ENCODE assay signal across 8 mouse cellular contexts in the genomic region with DNA sequence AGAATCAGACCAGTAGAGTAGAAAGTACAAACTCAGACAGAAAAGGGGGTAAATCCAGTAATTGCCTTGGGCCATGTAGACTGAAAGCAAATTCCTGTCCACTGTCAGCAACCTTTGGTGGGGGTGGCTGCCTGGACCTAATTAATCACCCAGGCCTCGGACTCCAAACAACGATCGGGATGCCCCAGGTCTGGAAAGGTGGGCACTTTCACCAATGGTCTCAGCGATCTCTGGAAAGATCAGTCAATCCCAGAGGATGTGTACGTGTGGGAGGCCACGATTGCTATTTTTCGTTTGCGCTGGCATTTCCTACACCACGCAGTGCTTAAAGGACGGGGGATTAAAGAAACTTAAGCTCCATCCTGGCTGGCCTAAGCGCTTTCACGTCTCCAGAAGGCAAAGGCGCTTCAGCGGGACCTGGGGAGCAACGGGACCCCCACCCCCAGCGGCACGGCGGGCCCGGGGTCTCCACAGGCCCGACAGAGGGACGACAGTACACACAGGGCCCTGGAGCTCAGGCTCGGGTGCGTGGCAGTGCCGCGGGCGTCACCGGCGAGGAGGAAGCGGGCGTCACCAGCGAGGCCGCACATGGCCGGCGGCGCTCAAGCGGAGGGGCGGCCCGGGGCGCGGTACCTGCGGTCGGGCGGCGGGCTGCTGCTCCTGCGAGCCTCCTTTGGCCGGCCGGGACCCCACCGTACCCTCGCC. TPM values are rescaled to one million over a fixed set of nuclear protein-coding genes. Genes with fewer than 3 reads are reported as not detected.
DNase-seq lines count a peak whose midpoint lies in the region; ATAC-seq lines count a peak whose summit lies in the region.

No protein-coding gene starts in this region.

- peak overlapping the region; percentile 79 for H3K4me2 ChIP-seq in forebrain, embryonic 15.5 days (replicated peaks)
- peak overlapping the region; percentile 86 for H3K4me2 ChIP-seq in midbrain, embryonic 16.5 days (ENCODE audit: low read length)

- H3K4me3 ChIP-seq in forebrain, embryonic 15.5 days: peak overlapping the region; percentile 75
- H3K4me3 ChIP-seq in midbrain, embryonic 16.5 days (ENCODE audit: low read depth, low read length): peak overlapping the region; percentile 96

- H3K27me3 ChIP-seq in forebrain, embryonic 15.5 days: no peaks in the 10 kb centered on the region
- no peaks in the 10 kb centered on the region for H3K27me3 ChIP-seq in midbrain, embryonic 16.5 days (ENCODE audit: control insufficient read depth, insufficient read depth, low read depth, low read length)

- DNase-seq in retina, adult 2 months (ENCODE audit: low read depth, low spot score): peak; percentile 61
- DNase-seq in retina, postnatal 1 day: no peak
- DNase-seq in c-Kit-positive CD71-positive TER-119-negative erythroid progenitor cells, embryonic 14.5 days (ENCODE audit: low read depth): peak; percentile 14
- DNase-seq in large intestine, adult 2 months (ENCODE audit: low read depth, low spot score): peak; percentile 8
- no peak for DNase-seq in gastrocnemius, adult 8-10 months (ENCODE audit: low spot score in 2 of 2)
- DNase-seq in layer of hippocampus, adult 9-11 months: no peak

- peaks cover 23% of the 10 kb centered on the region for H3K36me3 ChIP-seq in forebrain, embryonic 15.5 days
- H3K36me3 ChIP-seq in midbrain, embryonic 16.5 days (ENCODE audit: control insufficient read depth, insufficient read depth, low read length): peaks cover 12% of the 10 kb centered on the region

- peak; percentile 93 for ATAC-seq in forebrain, embryonic 15.5 days (replicated peaks)
- peak; percentile 92 for ATAC-seq in midbrain, embryonic 16.5 days

- peaks cover 14% of the 10 kb centered on the region for H3K4me1 ChIP-seq in forebrain, embryonic 15.5 days
- peaks cover 13% of the 10 kb centered on the region for H3K4me1 ChIP-seq in midbrain, embryonic 16.5 days (ENCODE audit: control insufficient read depth, insufficient read depth, low read length)

- peak overlapping the region; percentile 77 for H3K27ac ChIP-seq in forebrain, embryonic 15.5 days (replicated peaks)
- peak overlapping the region; percentile 90 for H3K27ac ChIP-seq in midbrain, embryonic 16.5 days (ENCODE audit: low read length)

- WGBS in forebrain, embryonic 15.5 days: under 1% methylated on average over 49 of the region's 49 CpGs
- under 1% methylated on average over 48 of the region's 49 CpGs for WGBS in large intestine, adult 2 months
- under 1% methylated on average over 39 of the region's 49 CpGs for WGBS in midbrain, embryonic 16.5 days

- H3K9me3 ChIP-seq in forebrain, embryonic 15.5 days: no peaks in the 10 kb centered on the region
- H3K9me3 ChIP-seq in midbrain, embryonic 16.5 days (replicated peaks; ENCODE audit: control insufficient read depth, low read length, poor library complexity, severe bottlenecking): no peaks in the 10 kb centered on the region

- peak overlapping the region; percentile 94 for H3K9ac ChIP-seq in forebrain, embryonic 15.5 days (replicated peaks)
- peak overlapping the region; percentile 98 for H3K9ac ChIP-seq in midbrain, embryonic 16.5 days (ENCODE audit: low read depth, low read length)

RNA-seq across cellular contexts. Expression of a gene that starts 0.5 kb away (rescaled TPM):
- polyA plus RNA-seq in forebrain, embryonic 15.5 days (2015; fragmentation: Nextera tagmentation; extraction: Ambion mirVana): 16.2 and 18.9 TPM in 2 replicates
- 3.6 and 5.4 TPM in 2 replicates for polyA plus RNA-seq in large intestine, adult 2 months (2012; rRNA removed)
- 11.3 and 13.5 TPM in 2 replicates for polyA plus RNA-seq in midbrain, embryonic 16.5 days (2015; fragmentation: Nextera tagmentation; extraction: Ambion mirVana)
- total RNA-seq in gastrocnemius, adult 8-10 months (2022): 10 to 100 TPM; 15.8 to 22.5 (median 17.7) TPM

RNA-seq across cellular contexts. Expression of a gene that starts 48.1 kb away (rescaled TPM):
- polyA plus RNA-seq in forebrain, embryonic 15.5 days (2015; fragmentation: Nextera tagmentation; extraction: Ambion mirVana): 50.3 and 54.6 TPM in 2 replicates
- 2.4 and 3.4 TPM in 2 replicates for polyA plus RNA-seq in large intestine, adult 2 months (2012; rRNA removed)
- 42.4 and 44.6 TPM in 2 replicates for polyA plus RNA-seq in midbrain, embryonic 16.5 days (2015; fragmentation: Nextera tagmentation; extraction: Ambion mirVana)
- 1 to 10 TPM; 2.1 to 4.1 (median 3.6) TPM for total RNA-seq in gastrocnemius, adult 8-10 months (2022)

Comparison
In these comparisons a context has a peak if more than half of its experiments do, and no peak if none do; other contexts are left out.
1. DNase-seq: peak in retina, adult 2 months (single experiment), c-Kit-positive CD71-positive TER-119-negative erythroid progenitor cells, embryonic 14.5 days (single experiment) and large intestine, adult 2 months (single experiment); none in retina, postnatal 1 day (single experiment), gastrocnemius, adult 8-10 months (0 of 2) and layer of hippocampus, adult 9-11 months (single experiment).